Mouse (Mus musculus) erythroblast, embryonic 14.5 days (primary cell): ENCODE measurements around the gene Izumo1r.

Experiments used
- GATA1 ChIP-seq: IDR thresholded peaks from 2 replicates; pipeline ENCODE4 v1.6.1; 2012; ENCODE audit warnings: low read length, inconsistent platforms, mixed read lengths
- TAL1 ChIP-seq: IDR thresholded peaks from 3 replicates; pipeline ENCODE4 v1.6.1; 2012; ENCODE audit warnings: low read length, inconsistent platforms, mixed read lengths

GRCm38 (mm10) chr9:14937308-14937707 lies 33.6 kb upstream of the Izumo1r start:
- TF ChIP-seq GATA1 (no peak), TAL1 (no peak)
